Mouse (Mus musculus) retina, postnatal 7 days (tissue): Measurements from ENCODE around the gene Calm4.
"Not testable (repeated sequence)": the region's sequence is repeated elsewhere in the genome, so short reads cannot be mapped to it uniquely, and the experiment has no call there.

Source experiments
- DNase-seq: peaks from one replicate; pipeline ENCODE4 v3.0.0-alpha.2; 2012; ENCODE audit warnings: low read depth, low spot score

The Calm4 gene

GRCm38 (mm10) chr13:3837312-3837807 is at the start of gene Calm4:
Gene Calm4, plus strand, starts transcription at chr13:3837757.
- not testable (repeated sequence) for DNase-seq

DNA sequence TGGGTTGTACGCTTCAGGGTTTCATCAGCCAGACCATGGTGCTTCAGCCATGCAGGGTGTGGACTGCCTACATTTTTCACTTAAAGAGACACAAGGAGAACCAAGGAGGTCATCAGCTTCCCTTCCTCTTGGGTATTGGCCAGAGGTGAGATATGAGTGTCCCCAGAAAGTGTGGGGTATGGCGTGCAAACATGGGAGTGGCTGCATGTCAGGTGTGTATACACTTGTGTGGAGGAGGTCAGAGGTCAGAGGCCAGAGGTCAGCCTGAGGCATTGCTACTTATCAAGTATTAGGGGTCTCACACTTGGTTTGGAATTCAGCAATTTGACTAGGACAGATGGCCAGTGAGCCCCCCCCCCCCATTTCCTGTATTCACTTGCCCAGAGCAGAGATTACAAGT is 49.0 kb upstream of the Calm4 start:
- DNase-seq = no peak

- no peak for DNase-seq
These were observed 48.0 kb upstream of the Calm4 start for GRCm38 (mm10) chr13:3789531-3789930.

- DNase-seq = no peak
These were observed 40.9 kb upstream of the Calm4 start for GRCm38 (mm10) chr13:3796649-3797048.

GRCm38 (mm10) chr13:3798751-3799150 is 38.8 kb upstream of the Calm4 start:
- no peak for DNase-seq

GRCm38 (mm10) chr13:3799386-3799785 is 38.2 kb upstream of the Calm4 start:
- DNase-seq = no peak

DNA sequence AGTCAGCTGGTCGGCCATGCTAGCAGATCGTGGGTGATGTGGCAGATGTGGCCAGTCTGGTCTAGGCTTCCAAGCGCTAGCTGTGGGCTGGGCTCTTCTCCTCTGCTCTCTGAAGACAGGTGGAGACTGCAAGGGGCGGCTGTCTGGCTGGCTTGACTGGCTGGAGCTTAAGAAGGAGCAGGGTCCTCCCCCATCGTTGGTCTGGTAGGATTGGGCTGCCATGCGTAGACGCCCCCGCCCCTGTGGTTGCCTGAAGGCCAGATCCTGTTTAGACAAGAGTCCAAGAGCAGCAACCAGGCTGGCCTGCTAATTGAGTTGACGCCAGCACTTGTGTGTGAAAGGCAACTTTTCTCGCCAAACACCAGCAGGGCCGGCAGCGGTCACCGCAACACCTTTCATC is 33.4 kb upstream of the Calm4 start, which contains the start of gene Calml3:
Gene Calml3 (minus strand): TSS at position 131 of the 400 bp plus-strand sequence.
- no peak for DNase-seq

DNA sequence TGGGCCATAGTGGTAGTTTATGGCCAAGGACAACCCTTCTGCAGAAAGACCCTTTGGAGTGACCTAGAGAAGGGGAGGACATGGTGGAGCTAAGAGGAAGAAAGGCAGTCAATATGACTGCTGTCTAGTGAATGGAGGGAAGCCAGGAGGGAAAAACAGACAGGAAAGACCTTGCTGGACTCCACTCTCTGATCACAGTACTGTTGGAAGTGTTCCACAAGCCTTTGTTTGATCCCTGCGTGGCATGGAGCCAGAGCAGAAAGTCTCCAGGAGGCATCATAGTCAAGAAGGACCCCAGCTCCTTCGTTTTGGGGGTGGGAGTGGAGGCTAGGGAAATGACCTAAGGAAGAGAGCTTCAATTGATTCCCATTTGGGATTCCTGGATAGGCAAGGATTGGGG is 32.4 kb upstream of the Calm4 start:
- no peak for DNase-seq

DNA sequence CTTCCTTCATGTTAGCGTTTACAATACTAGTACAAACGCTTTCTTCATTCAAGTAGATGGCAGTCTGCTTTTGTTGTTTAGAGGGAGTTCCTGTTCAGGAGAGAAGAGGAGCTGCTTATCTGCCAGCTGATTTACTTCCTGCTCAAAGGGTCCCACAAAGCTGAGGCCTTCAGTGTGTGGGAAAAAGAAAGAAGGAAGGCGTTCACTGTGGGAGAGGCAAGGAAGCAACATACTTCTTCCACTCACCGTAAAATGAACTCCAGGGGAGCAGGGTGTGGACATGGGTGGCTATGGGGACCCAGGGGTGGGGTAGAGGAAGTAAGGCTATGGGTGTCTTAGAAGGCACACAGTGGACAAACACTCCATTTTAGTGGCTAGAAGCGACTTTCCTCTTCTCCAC is 31.9 kb upstream of the Calm4 start:
- DNase-seq = no peak

DNA sequence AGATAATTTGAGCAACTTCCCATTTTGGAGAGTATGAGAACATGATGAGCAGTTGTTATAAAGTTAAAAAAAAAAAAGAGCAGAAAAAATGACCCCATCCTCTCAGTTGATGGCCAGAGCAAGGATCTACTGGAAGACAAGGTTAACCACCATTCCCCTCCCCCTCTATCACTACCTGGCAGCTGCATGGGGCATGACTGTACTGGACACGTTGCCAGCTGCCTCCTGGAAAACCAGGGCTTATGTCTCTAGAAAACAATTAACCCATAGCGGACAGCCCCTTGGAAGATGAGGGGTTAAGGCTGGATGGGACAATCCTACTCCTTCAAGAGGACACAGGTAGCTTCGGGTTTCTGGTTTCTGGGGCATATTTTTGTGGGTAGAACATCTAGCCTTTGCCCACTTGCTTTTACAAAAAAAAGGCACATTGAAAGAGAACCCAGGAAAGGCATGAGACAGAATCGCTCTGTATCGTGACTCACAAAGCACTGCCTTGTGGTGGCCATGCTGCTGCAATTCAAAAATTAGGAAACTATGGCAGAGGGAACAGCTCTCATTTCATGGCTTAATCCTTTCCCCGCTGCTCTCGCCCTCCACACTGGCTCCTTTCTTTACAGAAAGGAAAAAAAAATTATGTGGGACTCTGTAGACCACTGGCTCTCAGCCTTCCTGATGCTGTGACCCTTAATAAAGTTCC is 30.3 kb upstream of the Calm4 start:
- no peak for DNase-seq

- DNase-seq = no peak
These were observed 19.4 kb upstream of the Calm4 start for GRCm38 (mm10) chr13:3818012-3818739.

- no peak for DNase-seq
These were observed 18.8 kb upstream of the Calm4 start for GRCm38 (mm10) chr13:3818740-3819076.

DNA sequence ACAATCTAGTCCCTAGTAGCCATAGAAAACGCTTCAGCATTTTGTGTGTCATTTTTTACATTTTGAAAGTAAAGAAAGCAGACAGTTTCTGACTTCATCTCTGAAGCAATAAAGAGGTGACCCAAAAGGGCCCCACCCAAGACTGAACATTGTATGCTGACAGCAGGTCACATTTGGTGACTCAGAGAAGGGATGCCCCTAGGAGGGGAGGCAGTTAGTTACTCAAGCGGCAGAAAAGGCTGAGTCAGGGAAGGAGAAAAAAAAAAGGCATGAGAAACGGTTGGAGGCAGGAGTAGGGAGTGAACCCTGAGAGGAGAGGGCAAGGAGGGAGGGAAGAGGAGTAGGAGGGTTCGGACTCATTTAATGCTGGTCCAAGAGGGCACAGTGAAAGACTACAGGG is 15.5 kb upstream of the Calm4 start:
- no peak for DNase-seq

DNA sequence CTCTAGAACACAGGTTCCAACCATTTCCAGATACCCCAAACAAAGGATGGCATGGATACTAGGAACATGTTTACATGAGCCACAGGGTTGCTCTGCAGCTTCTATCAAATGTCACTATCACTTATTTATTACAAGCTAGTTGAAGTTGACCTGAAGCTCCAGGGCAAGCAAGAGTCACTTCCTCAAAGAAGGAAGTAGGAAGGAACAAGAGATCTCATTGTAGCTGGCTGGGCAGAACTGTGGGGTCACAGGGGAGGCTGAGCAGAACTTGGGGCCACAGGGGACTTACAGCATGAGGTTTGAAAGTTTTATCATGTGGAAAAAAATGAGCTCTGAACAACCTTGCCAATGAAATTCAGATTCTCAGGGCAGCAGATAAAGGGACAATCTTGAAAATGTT is 11.8 kb upstream of the Calm4 start:
- no peak for DNase-seq

- DNase-seq = no peak
These were observed 6.0 kb upstream of the Calm4 start for GRCm38 (mm10) chr13:3831546-3831945.

GRCm38 (mm10) chr13:3831994-3832393 is 5.6 kb upstream of the Calm4 start:
- no peak for DNase-seq

DNA sequence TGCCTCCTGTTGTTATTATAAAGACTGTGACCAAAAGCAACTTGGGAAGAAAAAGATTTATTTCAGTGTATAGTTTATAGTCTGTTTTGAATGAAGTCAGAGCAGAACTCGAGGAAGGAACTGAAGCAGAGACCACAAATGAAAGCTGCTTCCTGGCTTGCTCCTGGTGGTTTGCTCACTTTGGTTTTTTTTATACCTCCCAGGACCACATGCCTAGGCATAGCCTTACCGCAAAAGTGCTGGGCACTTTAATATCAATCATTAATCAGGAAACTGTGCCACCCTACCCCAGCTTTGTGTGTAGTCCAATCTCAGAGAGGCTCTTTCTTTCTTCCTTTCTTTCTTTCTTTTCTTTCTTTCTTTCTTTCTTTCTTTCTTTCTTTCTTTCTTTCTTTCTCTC is 5.1 kb upstream of the Calm4 start:
- no peak for DNase-seq

- DNase-seq = not testable (repeated sequence)
These were observed 3.9 kb upstream of the Calm4 start for GRCm38 (mm10) chr13:3833644-3834043.

DNA sequence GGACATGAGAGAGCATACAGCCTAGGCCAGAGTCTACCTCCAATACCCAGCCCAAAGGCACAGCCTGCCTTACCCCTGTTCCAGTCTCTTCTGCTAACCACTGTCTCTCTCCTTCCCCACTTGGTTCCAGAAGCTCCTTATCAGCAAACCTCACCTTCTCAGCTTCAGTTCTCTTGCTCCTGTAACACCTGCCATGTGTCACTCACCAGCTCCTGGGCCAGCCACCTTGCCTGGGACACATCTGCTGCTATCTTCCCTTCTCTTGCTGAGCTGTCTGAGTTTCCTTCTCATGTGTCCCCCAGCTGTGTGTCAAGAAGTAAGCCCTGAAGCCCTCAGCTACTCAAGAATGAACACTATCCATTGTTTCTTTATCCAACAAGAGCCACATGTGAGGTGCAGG is 3.1 kb downstream of the Calm4 start:
- DNase-seq = not testable (repeated sequence)

DNA sequence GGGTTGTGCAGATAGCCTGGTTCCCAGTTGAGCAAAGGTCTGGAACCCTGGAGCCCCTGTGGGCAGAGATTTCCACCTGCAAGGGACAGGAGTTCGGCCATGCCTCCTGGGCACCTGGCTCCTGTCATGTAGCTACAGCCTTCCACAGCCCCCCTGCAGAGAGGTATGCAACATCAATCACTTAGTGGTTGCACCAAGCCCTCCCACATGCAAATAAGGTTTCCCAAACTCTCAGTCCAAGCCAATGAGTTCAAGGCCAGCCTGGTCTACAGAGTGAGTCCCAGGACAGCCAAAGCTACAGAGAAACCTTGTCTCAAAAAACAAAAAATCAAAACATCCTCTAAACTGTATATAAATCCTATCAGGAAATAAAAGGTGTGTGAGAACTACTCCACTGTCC is 12.8 kb downstream of the Calm4 start:
- no peak for DNase-seq

DNA sequence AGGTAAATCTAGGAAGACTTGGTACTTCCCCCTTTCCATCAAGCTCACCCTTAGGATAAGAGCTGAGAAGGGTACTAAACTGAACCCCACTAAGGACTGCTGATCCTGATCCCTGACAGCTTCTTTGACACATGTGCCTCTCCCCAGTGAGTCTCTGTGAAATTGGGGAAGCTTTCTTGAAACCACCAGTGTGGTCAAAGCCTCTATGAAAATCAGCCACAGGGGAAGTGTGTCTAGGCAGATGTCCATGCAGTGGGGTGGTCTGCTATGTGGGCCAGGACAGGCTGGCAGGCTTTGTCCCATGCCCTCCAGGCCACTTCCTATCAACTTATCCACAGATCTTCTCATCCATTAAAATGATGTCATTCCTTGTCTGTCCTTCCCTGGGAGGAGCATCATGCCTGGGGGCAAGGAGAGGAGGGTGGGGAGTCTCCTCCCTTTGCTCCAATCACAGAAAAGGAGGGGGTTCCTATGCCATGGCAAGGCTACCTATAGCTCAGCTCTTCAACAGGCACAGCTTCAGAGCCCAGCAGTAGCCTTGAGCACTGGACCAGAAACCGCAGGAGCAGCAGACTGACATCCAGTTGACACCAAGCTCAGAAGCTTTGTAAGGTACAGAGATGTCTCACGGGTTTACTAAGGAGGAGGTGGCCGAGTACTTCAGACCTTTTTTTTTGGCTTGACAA is 16.2 kb downstream of the Calm4 start, which contains the start of gene Calm5:
Gene Calm5 (plus strand): TSS at position 526 of the 686 bp plus-strand sequence.
- not testable (repeated sequence) for DNase-seq

DNA sequence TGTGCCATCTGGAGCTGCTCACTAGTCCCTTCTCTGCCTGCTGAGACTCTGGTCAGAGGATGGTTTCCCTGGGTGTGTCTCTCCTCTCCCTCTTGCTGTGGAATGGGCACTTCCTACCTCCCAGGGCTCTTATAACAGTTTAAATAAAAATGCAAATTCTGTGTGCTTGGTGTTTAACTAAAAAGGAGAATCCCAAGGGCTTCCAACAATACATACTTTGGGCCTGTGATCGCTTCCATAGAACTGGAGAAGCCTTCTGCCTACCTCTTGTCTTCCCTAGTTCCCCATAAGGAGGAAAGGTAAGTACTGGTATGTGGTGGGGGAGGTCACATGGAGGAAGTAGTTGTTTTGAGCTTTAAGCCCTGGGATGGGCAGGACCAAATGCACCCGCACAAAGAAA is 17.3 kb downstream of the Calm4 start:
- DNase-seq = no peak
